ENCODE assay signal across 1 mouse cellular context in the genomic region with DNA sequence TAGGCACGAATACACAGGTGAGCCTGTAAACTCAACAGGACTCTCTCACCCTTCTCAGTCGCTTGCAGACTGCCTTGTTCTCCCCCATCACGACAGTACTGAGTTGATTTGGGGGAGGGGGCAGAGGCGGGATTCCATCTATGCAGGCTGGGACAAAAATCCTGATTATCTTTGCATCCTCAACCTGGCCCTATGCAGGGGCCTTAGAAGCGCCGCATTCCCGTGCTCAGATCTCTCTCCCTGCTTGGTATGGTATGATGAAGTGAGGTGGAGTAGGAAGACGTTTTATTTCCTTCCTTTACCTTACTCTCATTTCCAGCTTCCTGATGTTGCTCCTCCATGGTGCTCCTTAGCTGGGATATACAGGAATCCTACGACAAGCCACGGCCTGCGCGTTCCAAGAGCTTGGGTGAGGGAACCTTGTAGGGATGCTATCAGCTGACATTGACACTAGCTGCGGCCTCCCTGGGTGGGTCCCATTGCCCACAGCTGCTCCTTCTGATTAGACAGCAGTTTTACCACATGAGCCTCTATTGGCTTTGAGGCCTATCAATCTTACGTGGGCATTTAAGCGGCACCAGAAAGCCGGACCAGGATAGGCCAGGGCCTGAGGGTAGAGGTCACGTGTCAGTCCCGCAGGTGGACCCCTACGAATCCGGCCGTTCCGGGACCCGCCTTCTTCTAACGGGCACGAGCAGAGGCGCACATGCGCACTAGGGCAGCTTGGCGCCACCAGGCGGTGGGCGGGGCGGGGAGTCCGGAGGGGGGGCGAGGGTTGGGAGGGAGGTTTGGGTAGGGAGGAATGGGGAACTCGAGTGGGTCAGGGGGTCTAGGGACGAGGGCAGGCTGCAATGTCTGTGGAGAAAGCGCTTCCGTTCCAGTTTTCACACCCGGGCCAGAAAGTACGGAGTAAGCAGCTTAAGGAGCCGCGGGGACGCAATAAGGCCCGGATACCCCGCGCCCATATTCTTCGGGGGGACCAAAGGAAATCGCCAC.
TF ChIP-seq lines count a peak whose summit lies in the region.

Gene Snx32, minus strand, starts transcription at position 508 of the 996 bp plus-strand sequence.

TF ChIP-seq in CH12.LX, 34 proteins besides CTCF, POLR2A, EP300 and RAD21:
- TF ChIP-seq E2F4 (IDR thresholded peaks at IDR 0.05; ENCODE audit: insufficient replicate concordance, low read depth, low read length), result no peak
- TF ChIP-seq TBP (conservative IDR thresholded peaks at IDR 0.05; ENCODE audit: low read depth, low read length), result peak; percentile 96
- TF ChIP-seq SIN3A (IDR thresholded peaks at IDR 0.05; ENCODE audit: low read length), result peak; percentile 99
- TF ChIP-seq MAFK (IDR thresholded peaks at IDR 0.05; ENCODE audit: insufficient replicate concordance, low read length), result peak; percentile 89
- TF ChIP-seq CHD1 (IDR thresholded peaks at IDR 0.05; ENCODE audit: low read depth, low read length), result peak; percentile 65; the same call in 1 of the 2 replicates
- TF ChIP-seq GABPA (IDR thresholded peaks at IDR 0.05; ENCODE audit: insufficient replicate concordance, low read depth, low read length), result no peak
- TF ChIP-seq USF2 (conservative IDR thresholded peaks at IDR 0.05; ENCODE audit: low read depth, low read length), result peak; percentile 95
- no peak for TF ChIP-seq POLR2AphosphoS2 (IDR thresholded peaks at IDR 0.05; ENCODE audit: low read depth, low read length)
- TF ChIP-seq CHD2 (IDR thresholded peaks at IDR 0.05; ENCODE audit: low read length), result peak; percentile 96
- TF ChIP-seq JUN (IDR thresholded peaks at IDR 0.05; ENCODE audit: insufficient read depth, low read depth, low read length), result no peak
- peak; percentile 56 for TF ChIP-seq ETS1 (conservative IDR thresholded peaks at IDR 0.05; ENCODE audit: low read depth, low read length)
- no peak for TF ChIP-seq TCF12 (IDR thresholded peaks at IDR 0.05; ENCODE audit: low read depth, low read length)
- TF ChIP-seq NRF1 (IDR thresholded peaks at IDR 0.05; ENCODE audit: low read depth, low read length), result peak; percentile 87
- TF ChIP-seq HCFC1 (IDR thresholded peaks at IDR 0.05; ENCODE audit: low read depth, low read length), result peak; percentile 67
- TF ChIP-seq SMC3 (IDR thresholded peaks at IDR 0.05; ENCODE audit: low read depth, low read length), result no peak
- 0 out of 2 replicates have a peak, but pooled peaks have one; percentile 28 for TF ChIP-seq MEF2A (IDR thresholded peaks at IDR 0.05; ENCODE audit: borderline replicate concordance, low read depth, low read length)
- no peak for TF ChIP-seq UBTF (IDR thresholded peaks at IDR 0.05; ENCODE audit: low read depth, low read length)
- peak; percentile 96 for TF ChIP-seq USF1 (IDR thresholded peaks at IDR 0.05; ENCODE audit: low read depth, low read length)
- peak; percentile 37; the same call in 1 of the 2 replicates for TF ChIP-seq MYC (IDR thresholded peaks at IDR 0.05; ENCODE audit: low read depth, low read length)
- TF ChIP-seq MAX (IDR thresholded peaks at IDR 0.05; ENCODE audit: low read length), result peak; percentile 98
- no peak for TF ChIP-seq ZKSCAN1 (IDR thresholded peaks at IDR 0.05; ENCODE audit: borderline replicate concordance, low read depth, low read length)
- peak; percentile 91 for TF ChIP-seq BHLHE40 (IDR thresholded peaks at IDR 0.05; ENCODE audit: low read depth, low read length)
- TF ChIP-seq ZMIZ1 (IDR thresholded peaks at IDR 0.05; ENCODE audit: low read depth, low read length), result peak; percentile 48; the same call in 1 of the 2 replicates
- TF ChIP-seq RCOR1 (conservative IDR thresholded peaks at IDR 0.05; ENCODE audit: low read depth, low read length), result no peak
- TF ChIP-seq MXI1 (IDR thresholded peaks at IDR 0.05; ENCODE audit: low read depth, low read length), result peak; percentile 71
- peak; percentile 80 for TF ChIP-seq ELF1 (IDR thresholded peaks at IDR 0.05; ENCODE audit: low read depth, low read length)
- peak; percentile 8; the same call in 1 of the 2 replicates for TF ChIP-seq MAZ (IDR thresholded peaks at IDR 0.05; ENCODE audit: low read depth, low read length)
